Mouse (Mus musculus) liver, embryonic 14.5 days (tissue): Measurements from ENCODE around the gene Maml3. TPM values are rescaled to one million over a fixed set of nuclear protein-coding genes. Genes with fewer than 3 reads are reported as not detected.
A peak's percentile ranks its signal among the peaks of the same experiment; 100 is the strongest.

Experiments used
- ATAC-seq: fragments of 200-750 bp; cut with Nextera tagmentation; 2 replicates; pipeline ENCODE4 v1.8.0; 2017; ENCODE audit warnings: moderate number of reproducible peaks, mild to moderate bottlenecking, moderate library complexity; ENCODE audit not compliant: insufficient read depth
- DNase-seq, 3 experiments: peaks; one replicate each; pipeline ENCODE4 v3.0.0-alpha.2; 2012 to 2013; ENCODE audit warnings: low read depth in 3 of 3, low spot score in 3 of 3
- H3K27ac ChIP-seq: fragments of 300-500 bp; sonication (generic); 2 replicates; pipeline ENCODE4 v1.5.1; 2014; ENCODE audit warnings: moderate library complexity, mild to moderate bottlenecking, control low read depth, inconsistent platforms
- H3K27me3 ChIP-seq: fragments of 300-500 bp; sonication (generic); 2 replicates; pipeline ENCODE4 v1.6.1; 2014; ENCODE audit warnings: mild to moderate bottlenecking, low read length, moderate library complexity; ENCODE audit not compliant: control insufficient read depth, insufficient read depth
- H3K36me3 ChIP-seq: fragments of 300-500 bp; sonication (generic); replicated peaks from 2 replicates; pipeline ENCODE4 v1.6.1; 2014; ENCODE audit warnings: low read depth; ENCODE audit not compliant: control insufficient read depth, insufficient read depth
- H3K4me1 ChIP-seq, 2 experiments: fragments of 200-500 bp in 1 of 2; fragments of 300-500 bp in 1 of 2; sonication (generic) in 1 of 2; replicated peaks; 2 replicates each; pipeline ENCODE4 v1.6.1; 2012 to 2014; ENCODE audit warnings: antibody characterized with exemption in 1 of 2, inconsistent platforms in 1 of 2, low read length in 1 of 2; ENCODE audit not compliant: control insufficient read depth in 2 of 2, insufficient read depth in 2 of 2
- H3K4me2 ChIP-seq: fragments of 300-500 bp; sonication (generic); 2 replicates; pipeline ENCODE4 v1.6.1; 2014; ENCODE audit warnings: low read depth, mild to moderate bottlenecking, control low read depth, moderate library complexity
- H3K4me3 ChIP-seq, 2 experiments: fragments of 200-500 bp in 1 of 2; fragments of 300-500 bp in 1 of 2; sonication (generic) in 1 of 2; 2 replicates each; pipeline ENCODE4 v1.5.1; 2012 to 2014; ENCODE audit warnings: low read depth in 2 of 2, low read length in 2 of 2, mild to moderate bottlenecking in 2 of 2, control low read depth in 1 of 2, inconsistent platforms in 1 of 2, moderate library complexity in 1 of 2; ENCODE audit not compliant: insufficient read depth in 1 of 2
- H3K9ac ChIP-seq: fragments of 300-500 bp; sonication (generic); replicated peaks from 2 replicates; pipeline ENCODE4 v1.6.1; 2014; ENCODE audit warnings: mild to moderate bottlenecking, control low read depth, moderate library complexity
- H3K9me3 ChIP-seq: fragments of 300-500 bp; sonication (generic); 2 replicates; pipeline ENCODE4 v1.6.1; 2016; ENCODE audit warnings: low read length, mixed read lengths; ENCODE audit not compliant: control insufficient read depth
- CTCF ChIP-seq: IDR thresholded peaks from 2 replicates; pipeline ENCODE4 v1.5.1; 2016; ENCODE audit warnings: antibody characterized with exemption, low read depth, control low read depth
- EP300 ChIP-seq: IDR thresholded peaks from 2 replicates; pipeline ENCODE4 v1.6.1; 2016; ENCODE audit warnings: antibody characterized with exemption, low read depth
- WGBS: fragments of 180-500 bp; shearing (Covaris S2); extraction: QIAGEN DNeasy Blood & Tissue Kit; methylation state at CpG from one replicate; pipeline ENCODE4 v1.1.7; 2014; ENCODE audit not compliant: insufficient replicate concordance; 5-methylcytosine and 5-hydroxymethylcytosine counted together
- polyA plus RNA-seq, 2 experiments: library from polyadenylated mRNA; depleted of rRNA in 1 of 2; stranded (reverse) in 1 of 2; unstranded in 1 of 2; fragments of >200 nt; fragmentation: Nextera tagmentation in 1 of 2; extraction: Ambion mirVana in 1 of 2; gene quantifications; 2 replicates each; pipeline versions ENCODE4 v1.2.1 to v1.2.3; 2012 to 2014

The Maml3 gene
- polyA plus RNA-seq, 2 experiments: 0.57 to 0.71 TPM

GRCm38 (mm10) chr3:51860458-51860857, 244.4 kb downstream of the Maml3 start:
- H3K27me3 ChIP-seq: no peaks in the 10 kb centered on the region
- peaks cover 0 to 3% of the 10 kb centered on the region in 2 experiments; a peak in 1 of 4 replicates for H3K4me1 ChIP-seq
- 69% methylated on average over 7 of the region's 7 CpGs for WGBS
- no peak overlapping the region for H3K27ac ChIP-seq
- H3K4me3 ChIP-seq: no peak overlapping the region
- no peak overlapping the region for H3K4me2 ChIP-seq
- H3K9me3 ChIP-seq: no peaks in the 10 kb centered on the region
- TF ChIP-seq CTCF (no peak), EP300 (no peak)
- no peak for DNase-seq
- ATAC-seq: no peak
- H3K36me3 ChIP-seq: no peaks in the 10 kb centered on the region
- no peak overlapping the region for H3K9ac ChIP-seq

DNA sequence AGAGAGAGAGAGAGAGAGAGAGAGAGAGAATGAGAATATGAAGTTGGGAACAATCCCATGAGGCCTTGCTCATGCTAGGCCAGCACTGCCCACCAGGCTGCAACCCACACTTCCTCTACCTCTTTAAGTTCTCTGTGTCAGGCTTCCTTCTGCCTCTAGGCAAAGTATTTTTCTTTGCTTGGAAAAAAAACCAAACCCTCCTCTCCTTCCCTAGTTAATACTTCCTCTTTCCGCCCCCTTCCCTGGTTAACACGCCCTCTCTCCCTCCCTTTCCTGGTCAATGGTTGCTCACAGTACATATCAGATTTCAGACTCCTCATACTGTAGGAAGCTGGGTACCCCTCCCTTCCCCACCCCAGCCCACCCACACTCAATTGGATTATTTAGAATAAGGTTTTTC, 245.7 kb downstream of the Maml3 start:
- DNase-seq (no peak), ATAC-seq (no peak)
- Histone ChIP-seq H3K27me3 (no peaks in the 10 kb centered on the region), H3K9ac (no peak overlapping the region), H3K4me2 (no peak overlapping the region), H3K36me3 (no peaks in the 10 kb centered on the region), H3K4me1 (peaks cover 0 to 3% of the 10 kb centered on the region in 2 experiments; a peak in 1 of 4 replicates), H3K27ac (no peak overlapping the region), H3K9me3 (no peaks in the 10 kb centered on the region), H3K4me3 (no peak overlapping the region)
- TF ChIP-seq CTCF: no peak
- WGBS: 63% methylated on average over 2 of the region's 2 CpGs

- no peak for ATAC-seq
Measured at GRCm38 (mm10) chr3:51854152-51854551, 250.7 kb downstream of the Maml3 start.

DNA sequence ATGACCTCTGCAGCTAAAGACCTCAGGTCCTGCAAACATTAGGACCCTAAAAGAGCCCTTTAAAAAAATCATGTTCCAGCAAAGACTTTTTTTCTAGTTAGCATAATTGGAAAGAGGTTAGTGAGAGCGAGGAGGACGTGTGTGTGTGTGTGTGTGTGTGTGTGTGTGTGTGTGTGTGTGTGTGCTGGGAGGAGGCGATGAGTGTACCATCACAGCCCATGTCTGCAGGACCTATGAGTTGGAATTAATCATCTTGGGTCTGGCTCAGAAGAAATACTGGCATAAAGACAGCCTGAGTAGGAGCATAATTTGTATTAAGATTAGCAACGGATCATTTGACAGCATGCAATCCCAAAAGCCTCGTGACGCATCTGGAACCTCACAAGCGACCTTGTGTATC, 251.3 kb downstream of the Maml3 start:
- Histone ChIP-seq H3K27me3 (no peaks in the 10 kb centered on the region), H3K9ac (no peak overlapping the region), H3K27ac (no peak overlapping the region), H3K4me1 (peaks cover 0 to 3% of the 10 kb centered on the region in 2 experiments; a peak in 2 of 4 replicates), H3K4me3 (no peak overlapping the region), H3K36me3 (no peaks in the 10 kb centered on the region), H3K4me2 (no peak overlapping the region), H3K9me3 (no peaks in the 10 kb centered on the region)
- DNase-seq (no peak), ATAC-seq (no peak)
- TF ChIP-seq CTCF: no peak
- no peak for TF ChIP-seq EP300
- 88% methylated on average over 7 of the region's 7 CpGs for whole genome bisulfite sequencing

More at GRCm38 (mm10) chr3:51854152-51854551, 250.7 kb downstream of the Maml3 start:
- H3K27ac ChIP-seq: no peak overlapping the region
- H3K36me3 ChIP-seq: no peaks in the 10 kb centered on the region
- H3K9ac ChIP-seq: no peak overlapping the region
- WGBS: 82% methylated on average over 10 of the region's 10 CpGs
- no peak for DNase-seq
- no peak for TF ChIP-seq EP300
- H3K4me3 ChIP-seq: no peak overlapping the region
- H3K27me3 ChIP-seq: no peaks in the 10 kb centered on the region
- peaks cover 0 to 6% of the 10 kb centered on the region in 2 experiments; a peak in 2 of 4 replicates for H3K4me1 ChIP-seq
- no peak overlapping the region for H3K4me2 ChIP-seq
- H3K9me3 ChIP-seq: no peaks in the 10 kb centered on the region

- H3K4me3 ChIP-seq: no peak overlapping the region
- H3K27me3 ChIP-seq: no peaks in the 10 kb centered on the region
- H3K4me2 ChIP-seq: no peak overlapping the region
- H3K9me3 ChIP-seq: no peaks in the 10 kb centered on the region
- H3K9ac ChIP-seq: no peak overlapping the region
- TF ChIP-seq EP300 (no peak), CTCF (peak; percentile 40)
- WGBS: 53% methylated on average over 3 of the region's 3 CpGs
- H3K27ac ChIP-seq: no peak overlapping the region
- H3K36me3 ChIP-seq: no peaks in the 10 kb centered on the region
- H3K4me1 ChIP-seq: peaks cover 0 to 3% of the 10 kb centered on the region in 2 experiments; a peak in 2 of 4 replicates
- DNase-seq (no peak), ATAC-seq (no peak)
Measured at GRCm38 (mm10) chr3:51852692-51853091, 252.2 kb downstream of the Maml3 start.
